Mouse (Mus musculus): ENCODE data around the gene Kdelr2.
A peak's percentile ranks its signal among the peaks of the same experiment; 100 is the strongest.

Gene Kdelr2

GRCm38 (mm10) chr5:143401556-143401955 is 2.1 kb upstream of the Kdelr2 start:
- no peak for DNase-seq (ENCODE audit: low spot score in 2 of 2)

- no peak for DNase-seq (ENCODE audit: low spot score in 2 of 2)
These were observed 701 bp downstream of the Kdelr2 start for GRCm38 (mm10) chr5:143404148-143404930.

GRCm38 (mm10) chr5:143405200-143405599 is 1.6 kb downstream of the Kdelr2 start:
- no peak for DNase-seq (ENCODE audit: low spot score in 2 of 2)

GRCm38 (mm10) chr5:143406548-143406947 is 2.9 kb downstream of the Kdelr2 start:
- DNase-seq (ENCODE audit: low spot score in 2 of 2), result no peak

- DNase-seq (ENCODE audit: low spot score in 2 of 2), result no peak
These were observed 5.6 kb downstream of the Kdelr2 start for GRCm38 (mm10) chr5:143409239-143409638.

GRCm38 (mm10) chr5:143410841-143411395 is 7.3 kb downstream of the Kdelr2 start:
- no peak for DNase-seq (ENCODE audit: low spot score in 2 of 2)

GRCm38 (mm10) chr5:143421484-143421883 is 17.8 kb downstream of the Kdelr2 start:
- no peak for DNase-seq (ENCODE audit: low spot score in 2 of 2)

GRCm38 (mm10) chr5:143422990-143423389 is 19.4 kb downstream of the Kdelr2 start:
- DNase-seq (ENCODE audit: low spot score in 2 of 2), result no peak

- DNase-seq (ENCODE audit: low spot score in 2 of 2), result peak in 1 of 2 experiments; percentile 51
These were observed 20.4 kb downstream of the Kdelr2 start for GRCm38 (mm10) chr5:143423899-143424519.

GRCm38 (mm10) chr5:143434421-143434820 is 30.8 kb downstream of the Kdelr2 start:
- DNase-seq (ENCODE audit: low spot score in 2 of 2), result peak; percentile 40 to 44

- DNase-seq (ENCODE audit: low spot score in 2 of 2), result no peak
These were observed 37.7 kb downstream of the Kdelr2 start for GRCm38 (mm10) chr5:143441298-143441697.

- no peak for DNase-seq (ENCODE audit: low spot score in 2 of 2)
These were observed 38.1 kb downstream of the Kdelr2 start for GRCm38 (mm10) chr5:143441753-143442152.

GRCm38 (mm10) chr5:143463671-143464070 is 60.0 kb downstream of the Kdelr2 start:
- DNase-seq (ENCODE audit: low spot score in 2 of 2), result no peak

GRCm38 (mm10) chr5:143464100-143464756 is 60.6 kb downstream of the Kdelr2 start, which contains the start of gene Daglb:
TSS of gene Daglb (plus strand) at chr5:143464584.
- DNase-seq (ENCODE audit: low spot score in 2 of 2), result peak; percentile 74 to 83

- no peak for DNase-seq (ENCODE audit: low spot score in 2 of 2)
These were observed 61.1 kb downstream of the Kdelr2 start for GRCm38 (mm10) chr5:143464757-143465118.

GRCm38 (mm10) chr5:143465156-143466085 is 61.8 kb downstream of the Kdelr2 start:
- DNase-seq (ENCODE audit: low spot score in 2 of 2), result no peak

GRCm38 (mm10) chr5:143466891-143467669 is 63.4 kb downstream of the Kdelr2 start:
- no peak for DNase-seq (ENCODE audit: low spot score in 2 of 2)

- no peak for DNase-seq (ENCODE audit: low spot score in 2 of 2)
These were observed 64.3 kb downstream of the Kdelr2 start for GRCm38 (mm10) chr5:143467931-143468330.

- DNase-seq (ENCODE audit: low spot score in 2 of 2), result no peak
These were observed 66.0 kb downstream of the Kdelr2 start for GRCm38 (mm10) chr5:143469628-143470027.

GRCm38 (mm10) chr5:143470421-143471164 is 67.0 kb downstream of the Kdelr2 start:
- DNase-seq (ENCODE audit: low spot score in 2 of 2), result no peak
